Mouse (Mus musculus): ENCODE measurements at regions not wholly inside any gene's neighbourhood (a gene's known extent, or its start where the extent isn't known, plus 50 kb on each side); places are given as distances from the start of the nearest gene placed in this dataset.

- no peaks in the 10 kb centered on the region for H3K27me3 ChIP-seq (ENCODE audit: control insufficient read depth, insufficient read depth, low read length, poor library complexity, severe bottlenecking)
- H3K36me3 ChIP-seq (ENCODE audit: control insufficient read depth, insufficient read depth, low read length, poor library complexity, severe bottlenecking), result no peaks in the 10 kb centered on the region
- DNase-seq (ENCODE audit: low read depth, low spot score), result no peak
Measured at GRCm38 (mm10) chr16:85649516-85649915, 96.3 kb upstream of the Cyyr1 start.

- no peak for DNase-seq (ENCODE audit: low read depth, low spot score)
- H3K27me3 ChIP-seq (ENCODE audit: control insufficient read depth, insufficient read depth, low read length, poor library complexity, severe bottlenecking), result no peaks in the 10 kb centered on the region
- no peaks in the 10 kb centered on the region for H3K36me3 ChIP-seq (ENCODE audit: control insufficient read depth, insufficient read depth, low read length, poor library complexity, severe bottlenecking)
Measured at GRCm38 (mm10) chr16:85640992-85641391, 87.8 kb upstream of the Cyyr1 start.

- DNase-seq (ENCODE audit: low read depth, low spot score), result no peak
- Histone ChIP-seq H3K36me3 (ENCODE audit: control insufficient read depth, insufficient read depth, low read length, poor library complexity, severe bottlenecking) (no peaks in the 10 kb centered on the region), H3K27me3 (ENCODE audit: control insufficient read depth, insufficient read depth, low read length, poor library complexity, severe bottlenecking) (no peaks in the 10 kb centered on the region)
Measured at GRCm38 (mm10) chr16:85637079-85637478, 83.9 kb upstream of the Cyyr1 start.

GRCm38 (mm10) chr16:85629738-85630137 lies 76.5 kb upstream of the Cyyr1 start:
- H3K27me3 ChIP-seq (ENCODE audit: control insufficient read depth, insufficient read depth, low read length, poor library complexity, severe bottlenecking), result no peaks in the 10 kb centered on the region
- H3K36me3 ChIP-seq (ENCODE audit: control insufficient read depth, insufficient read depth, low read length, poor library complexity, severe bottlenecking), result no peaks in the 10 kb centered on the region
- no peak for DNase-seq (ENCODE audit: low read depth, low spot score)

GRCm38 (mm10) chr16:85624505-85624904 lies 71.3 kb upstream of the Cyyr1 start:
- no peaks in the 10 kb centered on the region for H3K36me3 ChIP-seq (ENCODE audit: control insufficient read depth, insufficient read depth, low read length, poor library complexity, severe bottlenecking)
- no peaks in the 10 kb centered on the region for H3K27me3 ChIP-seq (ENCODE audit: control insufficient read depth, insufficient read depth, low read length, poor library complexity, severe bottlenecking)
- no peak for DNase-seq (ENCODE audit: low read depth, low spot score)

- H3K36me3 ChIP-seq (ENCODE audit: control insufficient read depth, insufficient read depth, low read length, poor library complexity, severe bottlenecking), result no peaks in the 10 kb centered on the region
- no peak for DNase-seq (ENCODE audit: low read depth, low spot score)
- no peaks in the 10 kb centered on the region for H3K27me3 ChIP-seq (ENCODE audit: control insufficient read depth, insufficient read depth, low read length, poor library complexity, severe bottlenecking)
Measured at GRCm38 (mm10) chr16:85604089-85604488, 50.9 kb upstream of the Cyyr1 start.

Data from splenic B cell, adult 2 months (primary cell).